Mouse (Mus musculus) kidney, adult 8-10 months (tissue): ENCODE data around the gene Ric8b.

Experiments used
- DNase-seq, 2 experiments: peaks; one replicate each; pipeline ENCODE4 v3.0.0; 2022

Gene Ric8b

DNA sequence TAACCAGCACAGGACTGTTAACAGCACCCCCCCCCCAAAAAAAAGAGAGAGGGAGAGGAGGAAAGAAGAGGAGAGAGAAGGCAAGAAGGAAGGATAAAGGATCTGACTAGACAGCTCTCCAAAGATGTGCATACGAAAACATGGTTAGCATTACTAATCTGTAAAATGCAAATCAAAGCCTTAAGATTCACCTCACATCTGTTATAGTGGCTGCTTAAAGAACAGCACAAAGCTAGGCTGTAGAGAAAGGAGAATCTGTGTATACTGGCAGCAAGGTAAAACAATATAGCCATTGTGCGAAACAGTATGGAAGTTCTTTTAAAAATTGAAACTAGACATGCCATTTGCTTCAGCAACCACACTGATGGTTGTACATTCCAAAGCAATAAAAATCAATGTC is 49.1 kb downstream of the Ric8b start:
- no peak for DNase-seq

DNA sequence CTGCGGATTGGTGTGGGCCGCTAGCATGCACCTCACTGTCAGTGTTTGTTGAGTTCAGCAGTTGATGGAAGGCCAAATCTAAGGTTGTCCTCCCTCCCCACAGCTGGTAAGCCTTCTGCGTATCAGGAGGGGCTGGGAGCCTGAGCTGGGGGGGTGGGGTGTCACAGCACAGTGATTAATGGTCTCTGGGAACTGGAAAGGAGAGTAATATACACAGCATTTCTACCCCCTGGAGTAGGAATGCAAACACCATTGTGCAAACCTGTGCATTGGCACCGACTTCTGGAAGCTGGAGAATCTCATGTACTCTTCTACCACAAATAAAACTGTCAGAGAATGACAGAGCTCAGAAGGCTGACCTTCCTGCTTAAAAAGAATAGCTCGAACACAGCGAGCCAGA is 50.2 kb downstream of the Ric8b start:
- peak; percentile 6 to 17 for DNase-seq

DNA sequence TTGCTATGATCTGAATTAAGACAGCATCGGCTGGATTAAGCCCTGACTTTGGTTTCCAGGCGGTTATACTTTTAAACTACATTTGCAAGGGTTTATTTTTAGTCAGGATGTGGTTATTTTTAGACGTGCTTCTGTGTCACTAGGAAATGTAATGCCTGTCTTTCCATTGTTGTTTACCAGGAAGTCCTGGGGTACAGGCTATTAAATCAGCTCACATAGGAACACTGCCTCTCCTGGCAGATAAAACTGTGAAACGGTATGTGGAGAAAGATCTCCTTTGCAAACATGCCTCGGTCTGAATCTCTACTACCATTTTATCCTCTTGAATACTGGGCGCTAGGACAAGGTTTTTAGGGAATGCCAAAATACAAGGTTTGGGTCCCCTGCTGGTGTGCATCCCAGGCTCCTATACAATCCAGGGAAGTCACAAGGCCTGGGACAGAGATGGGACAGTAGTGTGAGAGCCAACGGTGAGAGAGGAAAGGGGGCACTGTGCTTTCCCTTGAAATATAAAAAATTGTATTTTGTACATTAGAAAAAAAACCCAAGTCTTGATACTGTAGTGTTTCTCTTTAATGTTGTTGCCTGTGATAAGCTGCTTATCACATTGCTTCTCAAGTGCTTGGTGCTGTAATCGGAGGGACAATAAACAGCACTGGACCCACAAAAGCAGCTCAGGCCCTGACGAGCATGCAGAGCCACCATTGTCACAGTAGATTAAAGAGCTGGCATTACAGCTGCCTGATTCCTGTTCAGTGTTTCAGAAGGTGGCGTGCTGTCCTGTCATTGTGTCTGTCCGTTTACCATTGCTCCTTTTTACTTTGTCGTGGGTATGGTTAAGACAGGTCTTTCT is 51.7 kb downstream of the Ric8b start:
- DNase-seq, result no peak

DNA sequence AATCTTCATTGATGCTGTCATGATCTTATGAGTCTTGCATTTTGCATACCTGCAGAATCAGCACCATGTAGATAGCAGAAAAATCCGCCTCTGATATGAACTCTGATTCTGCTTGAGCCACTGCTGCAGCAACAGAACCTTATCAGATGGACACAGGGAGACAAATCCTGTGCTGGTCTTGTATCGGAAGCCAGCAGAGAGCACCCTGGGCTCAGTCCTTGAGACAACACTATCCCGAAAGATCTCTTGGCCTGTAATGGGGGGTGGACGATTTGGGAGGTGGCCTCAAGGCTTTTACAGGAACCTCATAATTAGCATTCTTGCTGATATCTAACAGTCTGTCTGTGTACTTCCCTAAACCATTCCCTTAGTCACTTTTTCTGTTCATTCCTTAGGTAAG is 57.8 kb downstream of the Ric8b start:
- no peak for DNase-seq

DNA sequence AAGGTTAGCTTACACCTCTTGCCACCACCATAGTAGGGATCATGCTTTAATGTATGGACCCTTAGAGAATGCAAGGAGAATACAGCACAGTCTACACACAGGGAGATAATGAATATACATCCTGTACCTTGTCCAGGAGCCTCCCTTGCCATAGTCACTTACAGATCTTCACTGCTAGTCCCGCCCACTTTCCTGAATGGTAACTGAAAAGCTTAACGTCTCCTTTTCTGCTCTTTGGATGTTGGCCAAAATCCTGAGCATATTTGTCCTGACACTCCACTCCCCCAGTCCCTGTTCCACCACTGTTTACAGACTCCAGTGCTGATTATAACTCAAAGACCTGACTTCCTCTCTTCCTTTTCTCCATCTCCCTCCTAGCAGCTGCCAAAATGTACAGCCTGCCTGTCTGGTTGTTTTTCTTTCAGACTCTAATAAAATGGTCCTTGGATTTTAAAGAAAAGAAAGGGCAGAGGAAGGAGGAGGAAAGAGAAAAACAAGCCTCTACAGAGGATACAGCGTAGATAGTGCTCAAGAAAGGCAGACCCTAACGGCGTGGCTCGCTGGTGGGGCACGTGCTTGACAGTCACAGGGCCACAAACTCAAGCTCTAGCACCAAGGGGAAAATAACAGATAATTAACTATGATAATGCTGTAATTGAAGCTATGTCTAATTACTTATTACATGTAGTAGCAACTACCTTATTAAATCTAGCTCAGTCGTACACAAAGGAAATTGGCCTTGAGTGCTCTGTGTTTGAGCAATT is 59.4 kb downstream of the Ric8b start:
- DNase-seq, result no peak

DNA sequence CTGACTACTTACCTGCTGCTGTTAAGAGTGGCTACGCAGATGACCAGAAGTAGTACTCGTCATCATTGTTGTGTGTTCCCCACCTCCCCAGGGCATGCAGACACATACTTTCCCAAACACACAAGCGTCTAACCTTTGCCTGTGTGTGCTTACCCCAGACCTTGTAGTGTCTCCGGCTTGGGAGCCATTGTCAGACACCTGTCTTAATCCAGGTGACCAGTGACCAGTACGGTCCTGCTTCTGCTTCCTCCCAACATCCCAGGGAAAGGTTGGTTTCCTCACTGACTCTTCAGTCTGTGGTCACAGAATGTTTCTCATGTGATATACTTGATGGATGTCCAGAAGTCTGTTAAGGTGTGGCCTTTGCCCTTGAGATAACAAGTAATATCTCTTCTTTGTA is 62.9 kb downstream of the Ric8b start:
- no peak for DNase-seq

DNA sequence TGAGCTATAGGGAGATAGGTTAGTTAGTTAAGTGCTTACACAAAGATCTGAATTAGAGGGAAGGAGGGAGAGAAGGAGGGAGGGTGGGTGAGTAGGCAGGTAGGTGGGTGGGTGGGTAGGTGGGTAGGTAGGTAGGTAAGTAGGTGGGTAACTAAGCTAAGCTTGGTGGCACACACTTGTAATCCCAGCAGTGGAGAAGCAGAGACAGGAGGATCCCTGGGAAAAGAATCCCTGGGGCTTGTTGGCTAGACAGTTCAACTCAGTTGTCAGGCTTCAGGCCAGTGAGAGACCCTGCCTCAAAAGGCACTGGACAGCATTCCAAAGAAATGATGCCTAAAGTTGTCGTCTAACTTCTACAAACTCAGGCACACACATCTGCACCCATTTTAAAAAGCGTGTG is 64.0 kb downstream of the Ric8b start:
- DNase-seq, result no peak

DNA sequence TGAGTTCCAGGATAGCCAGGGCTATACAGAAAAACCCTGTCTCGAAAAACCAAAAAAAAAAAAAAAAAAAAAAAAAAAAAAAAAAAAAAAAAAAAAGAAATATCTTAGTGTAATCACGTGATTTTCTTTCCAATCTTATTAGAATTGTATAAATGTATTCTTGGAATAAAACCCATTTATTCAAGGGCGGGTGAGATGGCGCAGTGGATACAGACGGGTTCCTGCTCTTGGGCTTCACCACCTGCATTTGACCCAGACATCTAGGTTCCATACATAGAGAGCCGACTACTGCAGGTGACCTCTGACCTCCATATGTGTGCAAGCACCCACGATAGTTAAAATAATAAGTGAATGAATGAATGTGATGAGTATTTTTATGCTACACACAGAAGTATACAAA is 65.3 kb downstream of the Ric8b start:
- no peak for DNase-seq

DNA sequence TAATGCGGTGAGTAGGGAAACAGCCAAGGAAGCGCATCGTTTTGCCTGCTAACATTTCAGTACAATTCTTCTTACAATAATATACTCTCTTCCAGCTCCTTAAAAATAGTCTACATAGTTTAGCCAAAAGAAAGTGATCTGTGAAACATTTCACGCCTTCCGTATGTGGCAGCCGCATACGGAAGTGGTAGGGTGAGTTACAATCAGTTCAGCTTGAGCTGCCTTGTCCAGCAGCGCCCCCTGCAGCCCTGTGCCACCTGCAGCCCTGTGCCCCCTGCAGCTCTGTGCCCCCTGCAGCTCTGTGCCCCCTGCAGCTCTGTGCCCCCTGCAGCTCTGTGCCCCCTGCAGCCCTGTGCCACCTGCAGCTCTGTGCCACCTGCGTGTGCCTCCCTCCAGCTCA is 68.5 kb downstream of the Ric8b start:
- peak; percentile 7 to 38 for DNase-seq

DNA sequence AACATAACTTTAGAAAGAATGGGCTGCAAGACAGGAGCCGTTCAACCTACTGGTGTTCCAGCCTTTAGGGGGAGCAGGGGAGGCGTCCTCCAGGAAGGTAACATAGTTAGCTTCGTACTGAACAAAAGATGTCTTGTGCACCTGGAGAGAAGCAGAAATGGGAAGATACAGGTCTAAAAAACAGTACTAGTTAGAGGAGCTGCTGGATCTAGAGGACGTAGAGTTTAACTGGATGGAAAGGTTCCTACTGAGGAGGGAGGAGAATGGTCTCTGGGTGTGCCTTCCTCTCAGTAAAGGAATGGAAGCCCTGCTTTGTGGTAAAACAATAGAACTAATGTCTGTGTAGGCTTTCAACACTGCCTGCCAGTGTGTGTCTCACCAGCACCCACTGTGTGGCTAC is 70.2 kb downstream of the Ric8b start:
- DNase-seq, result no peak

DNA sequence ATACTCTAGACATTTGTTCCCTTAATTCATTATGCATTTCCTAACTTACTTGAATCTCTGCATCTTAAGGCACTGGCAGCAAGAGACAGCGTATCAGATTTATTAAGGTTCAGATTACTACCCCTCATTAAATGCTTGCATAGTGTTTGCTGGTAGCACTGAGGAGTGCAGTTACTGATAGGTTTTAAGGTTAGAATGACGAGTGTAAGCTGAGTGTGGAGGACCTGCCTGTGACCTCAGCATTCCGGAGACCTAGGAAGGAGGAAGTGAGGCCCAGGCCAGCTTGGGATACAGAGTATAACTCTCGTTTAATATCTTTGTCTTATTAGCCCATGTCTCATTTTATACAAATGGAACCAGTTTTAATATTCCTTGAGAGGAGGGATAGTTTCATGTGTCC is 71.2 kb downstream of the Ric8b start:
- DNase-seq, result no peak

DNA sequence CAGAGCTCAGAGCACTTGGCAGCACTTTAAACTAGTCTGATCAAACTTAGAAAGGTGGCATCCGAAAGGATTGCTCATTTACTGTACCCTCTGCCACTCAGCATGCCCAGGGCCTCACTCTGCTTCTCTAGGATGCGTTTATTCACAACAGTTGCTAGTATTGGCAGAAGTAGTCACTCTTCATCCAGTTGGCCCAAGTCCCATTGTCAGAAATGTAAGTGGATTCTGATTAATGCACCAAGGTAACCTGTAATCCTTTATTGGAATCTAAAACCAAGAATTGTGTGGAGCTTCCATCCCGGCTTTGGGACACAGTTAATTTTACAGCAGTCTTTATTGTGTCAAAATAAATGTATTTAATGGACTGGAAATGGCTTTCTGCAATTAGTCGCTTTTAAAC is 76.9 kb downstream of the Ric8b start:
- DNase-seq, result no peak

DNA sequence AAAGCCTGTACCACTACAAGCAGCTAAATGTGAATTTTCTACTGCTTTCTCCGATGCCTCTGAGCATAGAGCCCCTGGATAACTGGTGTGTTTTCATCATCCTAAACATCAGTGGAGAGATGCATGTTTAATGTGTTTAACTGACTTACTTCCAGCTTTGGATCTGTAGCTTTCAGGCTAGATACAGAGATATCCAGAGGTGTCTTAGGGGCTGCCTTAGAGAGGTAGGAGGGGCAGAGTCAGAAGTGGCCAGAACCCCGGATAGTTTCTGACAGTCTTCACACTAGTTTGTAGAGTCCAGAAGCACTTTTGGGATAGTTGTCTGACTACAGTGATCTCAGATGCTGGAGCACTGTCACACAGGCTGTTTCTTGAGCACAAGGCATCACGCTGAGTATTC is 77.6 kb downstream of the Ric8b start:
- no peak for DNase-seq

DNA sequence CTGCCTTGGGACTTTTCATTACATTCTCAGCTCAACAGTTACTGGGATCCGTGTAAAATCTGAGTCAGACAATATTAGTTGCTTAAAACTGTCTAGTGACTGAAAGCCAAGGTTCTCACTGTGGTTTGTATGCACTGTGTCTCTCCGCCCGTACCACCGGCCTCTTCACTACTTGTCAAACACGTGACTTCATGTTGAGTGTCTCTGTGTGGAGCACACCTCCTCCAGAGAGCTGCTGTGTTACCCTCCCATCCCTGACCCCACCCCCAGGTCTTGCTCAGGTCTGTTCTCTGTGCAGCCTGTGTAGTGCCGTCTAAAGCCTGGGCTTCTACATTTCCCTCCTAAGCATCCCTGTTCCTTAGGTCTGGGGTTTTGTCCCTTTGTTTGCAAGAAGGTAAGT is 79.0 kb downstream of the Ric8b start:
- DNase-seq, result no peak

DNA sequence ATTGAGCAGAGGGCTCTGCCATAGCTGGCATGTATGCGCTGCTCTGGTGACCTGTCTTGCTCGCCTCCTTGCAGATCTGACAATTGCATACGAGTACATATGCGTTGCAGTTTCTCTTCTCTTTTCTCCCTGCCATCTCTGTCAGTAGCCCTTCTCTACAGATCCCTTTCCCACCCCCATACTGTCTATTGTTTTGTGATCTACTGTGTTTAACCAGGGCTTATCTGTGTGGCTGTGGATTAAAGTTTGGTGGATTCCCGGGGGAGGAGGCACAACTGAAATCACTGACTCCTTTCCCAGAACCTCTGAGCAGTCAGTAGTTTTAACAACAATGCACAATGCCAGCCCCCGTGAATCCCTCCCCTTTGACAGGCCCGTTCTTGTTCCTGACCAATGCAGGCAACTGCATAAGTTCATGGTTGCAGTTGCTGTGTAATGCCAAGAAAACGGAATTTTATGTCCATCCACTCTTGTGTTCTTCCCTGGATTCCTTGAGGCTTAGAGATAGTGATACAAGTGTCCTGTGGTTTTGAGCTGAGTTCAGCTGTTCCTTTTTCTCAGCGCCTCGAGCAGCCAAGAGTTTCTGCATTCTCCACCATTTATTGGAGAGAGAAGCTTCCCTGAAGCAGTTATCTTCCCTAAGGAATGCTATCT is 80.3 kb downstream of the Ric8b start:
- DNase-seq, result no peak

DNA sequence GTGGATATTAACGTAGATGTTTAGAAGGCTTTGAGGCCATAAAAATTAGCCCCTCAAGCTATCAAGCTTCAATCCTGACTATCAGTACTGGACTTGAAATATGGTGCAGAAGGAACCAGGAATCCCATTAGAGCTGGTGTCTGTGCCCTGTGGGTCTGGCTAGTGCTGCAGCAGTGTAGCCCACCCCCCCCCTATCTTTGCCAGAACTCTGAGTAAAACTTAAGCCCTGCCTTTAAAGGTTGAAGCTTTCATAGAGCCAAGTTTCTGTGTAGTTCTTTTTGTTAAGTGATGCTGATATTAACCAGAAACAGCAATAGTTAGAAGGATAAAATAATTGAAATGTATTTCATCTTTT is 80.8 kb downstream of the Ric8b start:
- no peak for DNase-seq

DNA sequence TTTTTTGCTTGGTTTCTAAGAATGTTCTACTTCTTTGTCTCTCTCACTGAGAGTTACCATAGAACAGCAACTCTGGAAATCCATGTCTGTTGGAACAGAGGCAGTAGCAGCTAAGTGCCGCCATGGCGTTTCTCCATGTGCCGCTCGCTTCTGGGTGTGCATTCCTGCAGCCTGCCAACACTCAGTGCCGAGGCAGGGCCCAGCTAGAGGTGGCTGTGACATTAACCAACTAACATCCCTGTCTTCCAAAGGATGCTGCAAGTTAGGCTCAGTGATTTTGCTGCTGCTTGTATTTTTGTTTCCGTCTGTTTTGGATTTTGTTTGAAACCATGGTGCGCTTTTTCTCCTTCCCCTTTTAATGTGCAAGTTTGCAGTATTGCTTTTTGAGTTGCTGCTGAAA is 84.5 kb downstream of the Ric8b start:
- DNase-seq, result no peak

DNA sequence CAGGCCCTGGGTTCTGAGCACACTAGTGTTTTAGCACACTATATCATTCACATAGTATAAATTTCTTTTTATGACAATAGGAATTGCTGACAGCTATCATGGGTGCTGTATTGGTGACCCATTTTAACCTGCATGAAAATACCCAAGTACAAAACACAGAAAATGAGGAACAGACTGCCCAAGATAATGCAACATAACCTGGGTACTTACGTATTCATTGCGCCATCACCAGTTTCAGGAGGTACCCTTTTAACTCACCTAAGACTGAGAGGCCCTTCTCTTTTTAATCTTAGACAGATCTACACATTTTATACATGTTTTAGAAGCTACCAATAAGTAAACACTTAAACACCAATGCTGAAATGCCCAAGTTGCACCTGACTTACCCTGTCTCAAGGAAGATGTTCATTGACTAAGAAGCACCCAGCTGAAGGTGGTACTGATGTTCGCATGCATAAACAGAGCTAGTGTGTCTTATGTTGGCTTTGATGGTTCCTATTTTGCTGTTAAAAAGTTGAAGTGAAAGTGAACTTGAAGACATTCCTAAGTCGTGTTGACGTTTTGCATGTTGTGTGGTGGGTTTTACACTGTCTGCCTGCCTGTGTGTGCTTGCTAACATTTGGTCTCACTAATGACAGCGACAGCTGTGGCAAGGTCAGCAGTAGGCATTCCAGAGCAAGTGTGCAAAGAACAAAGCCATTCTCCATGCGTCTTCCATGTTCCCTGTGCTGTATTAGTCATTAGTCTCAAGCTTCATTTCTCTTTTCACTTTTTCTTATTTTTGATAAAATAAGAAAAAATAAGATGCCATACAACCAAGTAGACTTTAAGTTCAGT is 86.0 kb downstream of the Ric8b start:
- DNase-seq, result no peak

DNA sequence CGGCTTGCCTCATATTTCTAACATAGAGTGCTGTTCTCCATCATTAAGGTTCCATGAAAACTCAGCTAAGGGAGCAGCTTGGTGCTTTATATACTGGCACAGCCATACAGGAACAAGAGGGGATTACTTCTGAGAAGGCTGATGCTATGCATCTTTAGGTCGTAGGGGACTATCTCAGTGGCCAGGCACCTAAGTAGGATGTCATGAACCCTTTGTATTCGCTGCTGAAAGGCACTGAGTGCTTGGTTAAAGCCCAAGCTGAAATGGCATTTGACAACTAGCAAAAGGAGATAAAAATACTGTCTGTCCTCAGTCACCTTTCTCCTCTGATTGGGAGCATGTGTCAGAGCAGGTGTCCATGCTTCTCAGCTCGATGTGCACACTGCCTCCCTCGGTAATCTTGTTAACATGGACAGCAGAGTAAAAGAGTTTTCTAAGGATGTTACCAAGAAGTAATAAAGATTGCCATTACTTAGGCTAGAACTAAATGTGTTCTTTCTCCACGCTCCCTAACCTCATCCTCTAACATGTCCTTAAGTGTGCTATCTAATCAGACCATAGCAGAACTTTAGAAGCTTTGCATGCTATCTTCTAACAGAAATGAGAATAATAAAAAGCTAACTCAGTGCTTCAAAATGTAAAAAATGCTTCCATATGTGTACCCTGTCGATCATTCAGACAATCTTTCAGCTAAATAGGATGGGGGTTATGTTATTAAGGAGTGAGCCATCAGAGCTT is 89.3 kb downstream of the Ric8b start:
- DNase-seq, result no peak

DNA sequence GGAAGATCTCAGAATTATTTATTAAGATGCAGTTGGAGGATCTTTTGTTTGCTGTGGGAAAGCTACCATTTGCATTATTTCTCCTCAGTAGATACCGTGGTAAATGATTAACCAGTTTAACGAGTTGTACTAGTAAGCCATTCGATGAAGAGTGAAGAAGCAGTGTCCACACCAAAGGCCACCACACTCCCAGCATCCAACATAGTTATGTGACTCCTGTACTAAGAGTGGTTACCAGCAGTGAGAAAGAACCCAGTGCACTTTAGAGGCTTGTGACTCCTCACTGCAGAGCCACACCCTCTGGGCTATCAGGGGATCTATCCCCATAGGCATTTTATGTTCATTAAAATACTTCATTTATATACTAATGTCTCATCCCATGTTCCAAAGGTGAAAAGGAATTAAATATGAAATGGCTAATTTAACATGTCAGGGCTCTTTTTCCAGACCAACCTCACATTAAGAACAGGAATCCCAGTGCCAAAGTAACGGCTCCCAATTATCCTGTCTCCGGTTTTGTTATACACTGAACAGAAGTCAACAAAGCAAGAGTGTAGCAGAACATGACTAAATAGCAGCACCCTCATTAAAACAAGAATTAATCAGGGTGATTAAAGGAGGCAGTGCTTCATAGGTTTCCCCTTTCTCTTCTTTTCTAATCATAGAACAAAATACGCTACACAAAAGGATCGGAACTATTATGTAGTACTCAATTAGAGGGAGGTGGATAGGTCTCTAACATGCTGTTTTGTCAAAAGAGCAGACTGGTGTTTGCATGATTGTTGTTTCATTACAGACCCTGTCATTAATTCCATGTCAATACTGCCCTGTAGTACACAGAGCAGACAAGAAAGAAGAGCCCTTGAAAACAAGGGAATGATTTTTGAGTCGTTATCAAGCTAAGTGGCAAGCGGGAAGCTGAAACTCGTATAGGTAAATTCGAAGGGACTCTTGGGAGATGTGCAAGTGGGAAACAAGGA is 90.7 kb downstream of the Ric8b start:
- peak in 1 of 2 experiments; percentile 7 for DNase-seq

DNA sequence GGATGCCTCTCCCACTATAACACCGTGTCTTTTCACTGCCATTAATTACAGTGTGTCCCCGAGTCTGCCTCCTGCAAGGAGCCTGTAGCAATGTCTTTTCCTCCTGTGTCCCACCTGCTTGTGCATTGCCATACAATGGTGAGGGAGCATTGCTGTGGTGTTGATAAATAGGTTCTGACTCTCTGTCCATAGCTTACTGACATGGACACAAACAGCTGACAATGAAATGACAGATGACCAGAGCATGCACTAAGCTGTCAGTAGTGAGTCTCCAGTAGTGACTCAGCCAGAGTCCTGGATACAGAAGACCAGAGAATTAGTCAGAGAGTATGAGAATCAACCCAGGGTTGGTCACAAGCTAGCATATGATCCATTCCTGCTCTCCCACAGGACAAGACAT is 93.7 kb downstream of the Ric8b start:
- no peak for DNase-seq
